Mouse (Mus musculus): ENCODE measurements around the gene Rnf11.

- TF ChIP-seq HCFC1 (IDR thresholded peaks at IDR 0.05; ENCODE audit: borderline replicate concordance, insufficient read depth, low read length): no peak
- TF ChIP-seq ZNF384 (IDR thresholded peaks at IDR 0.05; ENCODE audit: low read depth, low read length): no peak
- TF ChIP-seq MAFK (IDR thresholded peaks at IDR 0.05; ENCODE audit: insufficient read depth, low read depth, low read length): no peak
These were observed 16.8 kb downstream of the Rnf11 start for GRCm38 (mm10) chr4:109467687-109468086.
